ENCODE assay signal across 9 mouse cellular contexts in genomic region chr2:26205126-26205525, GRCm38 (mm10). TPM values are rescaled to one million over a fixed set of nuclear protein-coding genes. Genes with fewer than 3 reads are reported as not detected.
DNase-seq lines count a peak whose midpoint lies in the region; ATAC-seq lines count a peak whose summit lies in the region.
"Had no signal": no experiment of that assay in that cellular context is flagged by ENCODE, and none has a peak within 500 bp of the region (broad histone marks: within the 10 kb centered on the region; RNA-seq: fewer than 3 reads in every experiment).

No protein-coding gene starts in this region.

- H3K36me3 ChIP-seq in neural tube, embryonic 11.5 days (ENCODE audit: control insufficient read depth, insufficient read depth, low read length) = no peaks in the 10 kb centered on the region

- H3K4me3 ChIP-seq in neural tube, embryonic 11.5 days (ENCODE audit: low read depth, low read length) = peak overlapping the region; percentile 12; the same call in 1 of the 2 replicates

- no peaks in the 10 kb centered on the region for H3K9me3 ChIP-seq in neural tube, embryonic 11.5 days (ENCODE audit: control insufficient read depth, low read length)

- H3K9ac ChIP-seq in neural tube, embryonic 11.5 days (ENCODE audit: low read length) = no peak overlapping the region

- no peak overlapping the region for H3K27ac ChIP-seq in neural tube, embryonic 11.5 days (ENCODE audit: low read depth, low read length)

- DNase-seq in kidney, postnatal 14 days = peak; percentile 42
- DNase-seq in kidney, adult 11 months = no peak
- peak; percentile 58 for DNase-seq in ZHBTc4 (ENCODE audit: low read depth, low spot score)
- DNase-seq in embryo, embryonic 10.5 days (ENCODE audit: low spot score) = peak; percentile 72
- peak; percentile 54 for DNase-seq in neural tube, embryonic 11.5 days (ENCODE audit: low spot score)
- DNase-seq in frontal cortex, postnatal 25 days (ENCODE audit: low spot score in 2 of 2) = no peak
- DNase-seq in kidney, adult 8-10 months = no peak

- peaks cover 28% of the 10 kb centered on the region for H3K4me1 ChIP-seq in neural tube, embryonic 11.5 days (ENCODE audit: control insufficient read depth, insufficient read depth, low read length)

- peaks cover 79% of the 10 kb centered on the region for H3K27me3 ChIP-seq in neural tube, embryonic 11.5 days (ENCODE audit: control insufficient read depth, insufficient read depth, low read length)

- peak overlapping the region; percentile 10; the same call in 1 of the 2 replicates for H3K4me2 ChIP-seq in neural tube, embryonic 11.5 days (ENCODE audit: low read depth)

- ATAC-seq in neural tube, embryonic 11.5 days (ENCODE audit: insufficient read depth, low FRiP score, low TSS enrichment) = no peak
- ATAC-seq in monocyte, adult 5-6 weeks (replicated peaks; ENCODE audit: insufficient number of reproducible peaks, low FRiP score, low TSS enrichment, poor library complexity, severe bottlenecking) = no peak

- under 1% methylated on average over 16 of the region's 16 CpGs for WGBS in neural tube, embryonic 11.5 days

RNA-seq across cellular contexts. Expression of gene Lhx3, which starts 3.0 kb away (rescaled TPM):
- polyA plus RNA-seq in neural tube, embryonic 11.5 days (2014; fragmentation: Nextera tagmentation; extraction: Ambion mirVana) = 19.6 and 25.3 TPM in 2 replicates
- total RNA-seq in monocyte, adult 5-6 weeks (2017) = not detected in 3 replicates
- total RNA-seq: layer of hippocampus, postnatal 10 days had no signal

RNA-seq across cellular contexts. Expression of gene Qsox2, which starts 32.2 kb away (rescaled TPM):
- 17.3 and 18.9 TPM in 2 replicates for polyA plus RNA-seq in neural tube, embryonic 11.5 days (2014; fragmentation: Nextera tagmentation; extraction: Ambion mirVana)
- 2.8 to 5.5 TPM (median 3.6 TPM) in 3 replicates for total RNA-seq in monocyte, adult 5-6 weeks (2017)

Comparison
In these comparisons a context has a peak if more than half of its experiments do, and no peak if none do; other contexts are left out.
1. DNase-seq: peak in kidney, postnatal 14 days (single experiment), ZHBTc4 (single experiment), embryo, embryonic 10.5 days (single experiment) and neural tube, embryonic 11.5 days (single experiment); none in kidney, adult 11 months (single experiment), frontal cortex, postnatal 25 days (0 of 2) and kidney, adult 8-10 months (0 of 2).